Mouse (Mus musculus): ENCODE results near the gene Nceh1. TPM values are rescaled to one million over a fixed set of nuclear protein-coding genes. Genes with fewer than 3 reads are reported as not detected.

Nceh1 gene
- polyA plus RNA-seq, 1 experiment from 2014 or later, result 5.6 TPM

GRCm38 (mm10) chr3:27217331-27217730 lies 34.6 kb downstream of the Nceh1 start:
- 85% methylated on average over 7 of the region's 7 CpGs for whole genome bisulfite sequencing
- H3K27ac ChIP-seq, result no peak overlapping the region
- no peak overlapping the region for H3K4me2 ChIP-seq (replicated peaks)
- H3K4me3 ChIP-seq, result no peak overlapping the region
- no peaks in the 10 kb centered on the region for H3K9me3 ChIP-seq
- no peak for ATAC-seq (ENCODE audit: low FRiP score, low read depth)
- H3K36me3 ChIP-seq, result no peaks in the 10 kb centered on the region
- no peak overlapping the region for H3K9ac ChIP-seq
- no peaks in the 10 kb centered on the region for H3K27me3 ChIP-seq (replicated peaks)
- H3K4me1 ChIP-seq, result no peaks in the 10 kb centered on the region

- no peaks in the 10 kb centered on the region for H3K27me3 ChIP-seq (replicated peaks)
- no peak overlapping the region for H3K4me2 ChIP-seq (replicated peaks)
- no peak overlapping the region for H3K9ac ChIP-seq
- no peaks in the 10 kb centered on the region for H3K4me1 ChIP-seq
- no peak overlapping the region for H3K27ac ChIP-seq
- no peaks in the 10 kb centered on the region for H3K9me3 ChIP-seq
- no peaks in the 10 kb centered on the region for H3K36me3 ChIP-seq
- no peak for ATAC-seq (ENCODE audit: low FRiP score, low read depth)
- no peak overlapping the region for H3K4me3 ChIP-seq
- 87% methylated on average over 5 of the region's 5 CpGs for WGBS
Measured at GRCm38 (mm10) chr3:27218604-27219003, 35.8 kb downstream of the Nceh1 start.

GRCm38 (mm10) chr3:27222052-27222451 lies 39.3 kb downstream of the Nceh1 start:
- Histone ChIP-seq H3K4me3 (no peak overlapping the region), H3K4me1 (no peaks in the 10 kb centered on the region), H3K27ac (no peak overlapping the region), H3K36me3 (no peaks in the 10 kb centered on the region), H3K9me3 (no peaks in the 10 kb centered on the region), H3K9ac (no peak overlapping the region), H3K4me2 (replicated peaks) (no peak overlapping the region), H3K27me3 (replicated peaks) (no peaks in the 10 kb centered on the region)
- 78% methylated on average over 2 of the region's 2 CpGs for WGBS
- ATAC-seq (ENCODE audit: low FRiP score, low read depth), result no peak

- no peak overlapping the region for H3K27ac ChIP-seq
- 89% methylated on average over 17 of the region's 17 CpGs for WGBS
Measured at GRCm38 (mm10) chr3:27222488-27222887, 39.7 kb downstream of the Nceh1 start.

GRCm38 (mm10) chr3:27227629-27228453 lies 45.1 kb downstream of the Nceh1 start:
- no peak for ATAC-seq (ENCODE audit: low FRiP score, low read depth)
- H3K4me2 ChIP-seq (replicated peaks), result no peak overlapping the region
- H3K4me1 ChIP-seq, result no peaks in the 10 kb centered on the region
- H3K27me3 ChIP-seq (replicated peaks), result no peaks in the 10 kb centered on the region
- H3K27ac ChIP-seq, result no peak overlapping the region
- 92% methylated on average over 3 of the region's 3 CpGs for WGBS
- no peak overlapping the region for H3K9ac ChIP-seq
- H3K4me3 ChIP-seq, result no peak overlapping the region
- H3K36me3 ChIP-seq, result no peaks in the 10 kb centered on the region
- H3K9me3 ChIP-seq, result no peaks in the 10 kb centered on the region

More at GRCm38 (mm10) chr3:27222488-27222887, 39.7 kb downstream of the Nceh1 start:
- ATAC-seq (ENCODE audit: low FRiP score, low read depth), result no peak
- H3K27me3 ChIP-seq (replicated peaks), result no peaks in the 10 kb centered on the region
- no peaks in the 10 kb centered on the region for H3K9me3 ChIP-seq
- H3K4me2 ChIP-seq (replicated peaks), result no peak overlapping the region
- no peaks in the 10 kb centered on the region for H3K36me3 ChIP-seq
- H3K4me3 ChIP-seq, result no peak overlapping the region
- no peaks in the 10 kb centered on the region for H3K4me1 ChIP-seq
- H3K9ac ChIP-seq, result no peak overlapping the region

- Histone ChIP-seq H3K4me2 (replicated peaks) (no peak overlapping the region), H3K36me3 (no peaks in the 10 kb centered on the region), H3K9ac (no peak overlapping the region), H3K4me1 (no peaks in the 10 kb centered on the region), H3K4me3 (no peak overlapping the region), H3K27ac (no peak overlapping the region), H3K9me3 (no peaks in the 10 kb centered on the region), H3K27me3 (replicated peaks) (no peaks in the 10 kb centered on the region)
- ATAC-seq (ENCODE audit: low FRiP score, low read depth), result no peak
- 79% methylated on average over 11 of the region's 11 CpGs for WGBS
Measured at GRCm38 (mm10) chr3:27228530-27229309, 46.0 kb downstream of the Nceh1 start.

GRCm38 (mm10) chr3:27233361-27233760 lies 50.6 kb downstream of the Nceh1 start:
- Histone ChIP-seq H3K27ac (no peak overlapping the region), H3K36me3 (no peaks in the 10 kb centered on the region), H3K4me3 (no peak overlapping the region), H3K9ac (no peak overlapping the region), H3K4me2 (replicated peaks) (no peak overlapping the region), H3K4me1 (no peaks in the 10 kb centered on the region), H3K9me3 (no peaks in the 10 kb centered on the region), H3K27me3 (replicated peaks) (no peaks in the 10 kb centered on the region)
- ATAC-seq (ENCODE audit: low FRiP score, low read depth), result no peak
- 86% methylated on average over 4 of the region's 4 CpGs for WGBS

GRCm38 (mm10) chr3:27233841-27234240 lies 51.1 kb downstream of the Nceh1 start:
- WGBS, result 91% methylated on average over 6 of the region's 6 CpGs
- no peak overlapping the region for H3K4me2 ChIP-seq (replicated peaks)
- no peak overlapping the region for H3K9ac ChIP-seq
- H3K36me3 ChIP-seq, result no peaks in the 10 kb centered on the region
- no peaks in the 10 kb centered on the region for H3K27me3 ChIP-seq (replicated peaks)
- no peaks in the 10 kb centered on the region for H3K9me3 ChIP-seq
- no peak overlapping the region for H3K4me3 ChIP-seq
- ATAC-seq (ENCODE audit: low FRiP score, low read depth), result no peak
- no peak overlapping the region for H3K27ac ChIP-seq
- H3K4me1 ChIP-seq, result no peaks in the 10 kb centered on the region

- Histone ChIP-seq H3K4me2 (replicated peaks) (no peak overlapping the region), H3K4me1 (no peaks in the 10 kb centered on the region), H3K9ac (no peak overlapping the region), H3K4me3 (no peak overlapping the region), H3K27ac (no peak overlapping the region), H3K27me3 (replicated peaks) (no peaks in the 10 kb centered on the region), H3K9me3 (no peaks in the 10 kb centered on the region), H3K36me3 (no peaks in the 10 kb centered on the region)
- ATAC-seq (ENCODE audit: low FRiP score, low read depth), result no peak
- WGBS, result 71% methylated on average over 1 of the region's 1 CpGs
Measured at GRCm38 (mm10) chr3:27234976-27235375, 52.2 kb downstream of the Nceh1 start.

GRCm38 (mm10) chr3:27237226-27237625 lies 54.5 kb downstream of the Nceh1 start:
- H3K4me1 ChIP-seq, result no peaks in the 10 kb centered on the region
- ATAC-seq (ENCODE audit: low FRiP score, low read depth), result no peak

GRCm38 (mm10) chr3:27238563-27238962 lies 55.8 kb downstream of the Nceh1 start:
- Histone ChIP-seq H3K4me2 (replicated peaks) (no peak overlapping the region), H3K36me3 (peaks cover 6% of the 10 kb centered on the region; the same call in 1 of the 2 replicates), H3K27ac (no peak overlapping the region), H3K4me3 (no peak overlapping the region), H3K9me3 (no peaks in the 10 kb centered on the region), H3K27me3 (replicated peaks) (no peaks in the 10 kb centered on the region), H3K4me1 (no peaks in the 10 kb centered on the region), H3K9ac (no peak overlapping the region)
- 90% methylated on average over 5 of the region's 5 CpGs for WGBS
- ATAC-seq (ENCODE audit: low FRiP score, low read depth), result no peak

More at GRCm38 (mm10) chr3:27237226-27237625, 54.5 kb downstream of the Nceh1 start:
- Histone ChIP-seq H3K4me3 (no peak overlapping the region), H3K27me3 (replicated peaks) (no peaks in the 10 kb centered on the region), H3K9me3 (no peaks in the 10 kb centered on the region), H3K36me3 (peaks cover 6% of the 10 kb centered on the region; the same call in 1 of the 2 replicates), H3K27ac (no peak overlapping the region), H3K4me2 (replicated peaks) (no peak overlapping the region), H3K9ac (no peak overlapping the region)
- 17% methylated on average over 2 of the region's 2 CpGs for WGBS

GRCm38 (mm10) chr3:27239568-27239967 lies 56.8 kb downstream of the Nceh1 start:
- Histone ChIP-seq H3K27me3 (replicated peaks) (no peaks in the 10 kb centered on the region), H3K9ac (no peak overlapping the region), H3K27ac (no peak overlapping the region), H3K4me3 (no peak overlapping the region), H3K36me3 (peaks cover 6% of the 10 kb centered on the region; the same call in 1 of the 2 replicates), H3K4me2 (replicated peaks) (no peak overlapping the region), H3K4me1 (no peaks in the 10 kb centered on the region), H3K9me3 (no peaks in the 10 kb centered on the region)
- ATAC-seq (ENCODE audit: low FRiP score, low read depth), result no peak
- 94% methylated on average over 16 of the region's 16 CpGs for WGBS

All from neural tube, embryonic 12.5 days (tissue).